Mouse (Mus musculus) liver, embryonic 16.5 days (tissue): Measurements from ENCODE around the gene Pnck. TPM values are rescaled to one million over a fixed set of nuclear protein-coding genes. Genes with fewer than 3 reads are reported as not detected.
A peak's percentile ranks its signal among the peaks of the same experiment; 100 is the strongest.

Source experiments
- ATAC-seq: fragments of 200-750 bp; cut with Nextera tagmentation; 2 replicates; pipeline ENCODE4 v1.8.0; 2017; ENCODE audit warnings: low read depth, mild to moderate bottlenecking, moderate number of reproducible peaks, moderate library complexity
- H3K27ac ChIP-seq: fragments of 300-500 bp; sonication (generic); 2 replicates; pipeline ENCODE4 v1.5.1; 2014; ENCODE audit warnings: mild to moderate bottlenecking, low read length
- H3K27me3 ChIP-seq: fragments of 300-500 bp; sonication (generic); 2 replicates; pipeline ENCODE4 v1.6.1; 2014; ENCODE audit warnings: low read depth, low read length, mixed read lengths; ENCODE audit not compliant: control insufficient read depth, insufficient read depth
- H3K36me3 ChIP-seq: fragments of 300-500 bp; sonication (generic); 2 replicates; pipeline ENCODE4 v1.6.1; 2014; ENCODE audit warnings: mild to moderate bottlenecking; ENCODE audit not compliant: control insufficient read depth, insufficient read depth
- H3K4me1 ChIP-seq: fragments of 300-500 bp; sonication (generic); 2 replicates; pipeline ENCODE4 v1.6.1; 2014; ENCODE audit warnings: low read depth, low read length, mixed read lengths; ENCODE audit not compliant: control insufficient read depth
- H3K4me2 ChIP-seq: fragments of 300-500 bp; sonication (generic); 2 replicates; pipeline ENCODE4 v1.6.1; 2014; ENCODE audit warnings: low read depth, low read length, mixed read lengths
- H3K4me3 ChIP-seq: fragments of 300-500 bp; sonication (generic); 2 replicates; pipeline ENCODE4 v1.5.1; 2014; ENCODE audit warnings: low read depth, mild to moderate bottlenecking, low read length
- H3K9ac ChIP-seq: fragments of 300-500 bp; sonication (generic); 2 replicates; pipeline ENCODE4 v1.6.1; 2014; ENCODE audit warnings: low read depth, low read length
- H3K9me3 ChIP-seq: fragments of 300-500 bp; sonication (generic); replicated peaks from 2 replicates; pipeline ENCODE4 v1.6.1; 2016; ENCODE audit warnings: low read length; ENCODE audit not compliant: control insufficient read depth
- WGBS: fragments of 180-500 bp; shearing (Covaris S2); extraction: QIAGEN DNeasy Blood & Tissue Kit; methylation state at CpG from one replicate; pipeline ENCODE4 v1.1.7; 2014; ENCODE audit not compliant: insufficient replicate concordance; 5-methylcytosine and 5-hydroxymethylcytosine counted together
- polyA plus RNA-seq: library from polyadenylated mRNA; unstranded; fragments of >200 nt; fragmentation: Nextera tagmentation; extraction: Ambion mirVana; gene quantifications from 2 replicates; pipeline ENCODE4 v1.2.1, GENCODE M21; 2015

Pnck gene
- polyA plus RNA-seq, 1 experiment from 2014 or later = 1.6 TPM

DNA sequence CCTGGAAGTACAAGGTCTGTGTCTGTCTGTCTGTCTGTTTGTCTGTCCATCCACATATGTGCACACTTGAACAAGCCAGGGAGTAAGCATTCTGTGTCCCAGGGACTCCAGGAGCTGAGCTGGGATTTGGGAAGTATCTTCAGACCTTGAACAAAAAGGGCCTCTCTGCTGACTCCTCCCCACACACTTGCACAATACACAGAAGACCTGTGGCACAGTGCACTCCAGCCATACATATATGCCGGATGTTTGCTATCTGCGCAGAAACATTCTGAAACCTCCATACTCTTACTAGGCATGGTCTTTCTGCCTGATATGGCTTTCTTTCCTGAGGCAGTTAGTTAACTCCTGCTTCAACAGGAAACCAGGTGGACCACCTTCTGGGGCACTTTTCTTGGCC is 40.0 kb downstream of the Pnck start:
- ATAC-seq = peak; percentile 30; the same call in 1 of the 2 replicates
- Histone ChIP-seq H3K4me2 (no peak overlapping the region), H3K9ac (no peak overlapping the region), H3K4me1 (no peaks in the 10 kb centered on the region), H3K27me3 (no peaks in the 10 kb centered on the region; the same call in 1 of the 2 replicates), H3K9me3 (no peaks in the 10 kb centered on the region), H3K27ac (no peak overlapping the region), H3K4me3 (no peak overlapping the region), H3K36me3 (no peaks in the 10 kb centered on the region)
- 54% methylated on average over 2 of the region's 2 CpGs for WGBS

DNA sequence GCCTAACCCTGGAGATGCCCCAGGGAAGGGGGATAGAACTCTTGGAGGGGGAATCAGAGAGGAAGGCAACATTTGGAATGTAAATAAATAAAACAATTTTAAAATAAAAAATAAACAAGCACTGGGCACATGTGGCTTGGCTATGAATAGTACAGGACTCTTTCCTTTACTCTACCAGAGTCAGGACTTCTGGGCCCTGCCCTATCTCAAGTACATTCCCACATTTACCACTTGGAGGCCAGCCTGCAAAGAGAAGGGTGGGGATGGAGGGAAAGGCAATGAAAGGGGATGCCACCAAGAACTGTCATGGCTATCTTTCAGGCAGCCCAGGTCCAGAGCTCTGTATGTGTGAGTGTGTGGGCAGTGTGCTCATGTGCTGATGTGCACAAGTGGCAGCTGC is 40.5 kb downstream of the Pnck start:
- Histone ChIP-seq H3K4me3 (no peak overlapping the region), H3K9ac (no peak overlapping the region), H3K4me1 (no peaks in the 10 kb centered on the region), H3K9me3 (no peaks in the 10 kb centered on the region), H3K27ac (no peak overlapping the region), H3K27me3 (no peaks in the 10 kb centered on the region; the same call in 1 of the 2 replicates), H3K4me2 (no peak overlapping the region), H3K36me3 (no peaks in the 10 kb centered on the region)
- no peak for ATAC-seq

DNA sequence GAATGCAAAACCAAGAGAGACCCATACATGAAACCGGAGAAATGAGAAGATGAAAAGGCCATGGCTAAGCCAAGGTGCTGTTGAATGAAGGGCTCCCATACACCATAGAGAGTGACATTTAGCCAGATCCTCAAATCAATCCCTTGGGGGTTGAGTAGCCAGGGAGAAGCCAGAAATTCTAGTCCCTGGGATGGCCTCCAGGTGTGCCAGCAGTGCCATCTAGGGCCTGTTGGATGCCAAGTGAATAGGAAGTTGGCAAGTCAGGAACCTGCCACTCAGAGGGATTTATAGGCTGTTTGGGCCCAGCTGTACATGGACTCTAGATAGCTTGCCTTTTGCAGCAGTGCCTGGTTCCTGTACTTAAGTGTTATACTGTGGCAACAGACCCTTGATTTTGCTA is 44.0 kb downstream of the Pnck start:
- Histone ChIP-seq H3K4me1 (no peaks in the 10 kb centered on the region), H3K9ac (no peak overlapping the region), H3K9me3 (no peaks in the 10 kb centered on the region)

DNA sequence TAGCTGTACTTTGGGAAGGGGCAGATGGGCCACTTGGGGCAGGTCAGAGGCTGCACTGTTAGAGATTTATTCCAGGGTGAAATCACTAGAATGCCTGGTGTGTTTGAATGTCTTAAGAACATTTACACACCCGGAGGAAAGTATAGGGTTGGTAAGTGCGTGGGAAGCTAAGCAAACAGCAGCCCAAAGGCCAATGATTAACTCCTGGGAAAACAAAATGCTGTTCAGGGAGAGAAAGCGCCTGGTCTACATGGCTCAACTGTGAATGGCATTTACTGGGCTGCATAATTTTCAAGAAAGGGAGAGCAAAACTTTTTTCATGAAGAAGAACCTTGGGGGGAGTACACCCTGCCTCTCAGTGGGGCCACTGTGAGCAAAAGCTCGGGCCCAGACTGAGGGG is 46.3 kb downstream of the Pnck start:
- H3K4me1 ChIP-seq = no peaks in the 10 kb centered on the region
- WGBS = 34% methylated on average over 4 of the region's 4 CpGs
- ATAC-seq = no peak
- no peaks in the 10 kb centered on the region for H3K9me3 ChIP-seq
- H3K27ac ChIP-seq = peak overlapping the region; percentile 41
- no peak overlapping the region for H3K4me2 ChIP-seq
- no peak overlapping the region for H3K9ac ChIP-seq
- no peaks in the 10 kb centered on the region; the same call in 1 of the 2 replicates for H3K27me3 ChIP-seq
- no peak overlapping the region for H3K4me3 ChIP-seq
- no peaks in the 10 kb centered on the region for H3K36me3 ChIP-seq

More for the DNA sequence above, 44.0 kb downstream of the Pnck start:
- Histone ChIP-seq H3K27me3 (no peaks in the 10 kb centered on the region; the same call in 1 of the 2 replicates), H3K27ac (no peak overlapping the region), H3K36me3 (no peaks in the 10 kb centered on the region), H3K4me2 (no peak overlapping the region), H3K4me3 (no peak overlapping the region)
- ATAC-seq = no peak
- 69% methylated on average over 1 of the region's 1 CpGs for WGBS

Other genes with a start within 250 kb of the Pnck start
- not detected in 2 replicates for gene Zfp92, start 249.0 kb downstream of the Pnck start, polyA plus RNA-seq
- not detected in 2 replicates for gene Trex2, start 224.8 kb downstream of the Pnck start, polyA plus RNA-seq
- gene Haus7, start 201.1 kb downstream of the Pnck start, polyA plus RNA-seq = 34.8 and 37.2 TPM in 2 replicates
- 12.7 and 17.0 TPM in 2 replicates for gene Bgn, start 176.5 kb downstream of the Pnck start, polyA plus RNA-seq
- 0.05 TPM in 1 of 2 replicates, not detected in the other for gene Atp2b3, start 157.0 kb downstream of the Pnck start, polyA plus RNA-seq
- gene Dusp9, start 20.7 kb downstream of the Pnck start, polyA plus RNA-seq = 21.3 and 21.5 TPM in 2 replicates
- gene Slc6a8, start 13.0 kb upstream of the Pnck start, polyA plus RNA-seq = 0.12 and 0.50 TPM in 2 replicates
- gene Bcap31, start 56.1 kb upstream of the Pnck start, polyA plus RNA-seq = 129 and 137 TPM in 2 replicates
- 8.0 and 8.1 TPM in 2 replicates for gene Abcd1, start 56.5 kb upstream of the Pnck start, polyA plus RNA-seq
- 0.23 and 0.47 TPM in 2 replicates for gene Plxnb3, start 97.0 kb upstream of the Pnck start, polyA plus RNA-seq
- gene Srpk3, start 114.3 kb upstream of the Pnck start, polyA plus RNA-seq = 1.1 and 2.9 TPM in 2 replicates
- gene Idh3g, start 126.8 kb upstream of the Pnck start, polyA plus RNA-seq = 111 and 112 TPM in 2 replicates
- gene Ssr4, start 126.9 kb upstream of the Pnck start, polyA plus RNA-seq = 158 and 167 TPM in 2 replicates
- 0.02 and 0.08 TPM in 2 replicates for gene Pdzd4, start 164.9 kb upstream of the Pnck start, polyA plus RNA-seq
- 0.08 and 0.25 TPM in 2 replicates for gene Avpr2, start 232.0 kb upstream of the Pnck start, polyA plus RNA-seq
- gene L1cam, start 236.0 kb upstream of the Pnck start, polyA plus RNA-seq = 0.16 and 0.35 TPM in 2 replicates